In the genomic region with DNA sequence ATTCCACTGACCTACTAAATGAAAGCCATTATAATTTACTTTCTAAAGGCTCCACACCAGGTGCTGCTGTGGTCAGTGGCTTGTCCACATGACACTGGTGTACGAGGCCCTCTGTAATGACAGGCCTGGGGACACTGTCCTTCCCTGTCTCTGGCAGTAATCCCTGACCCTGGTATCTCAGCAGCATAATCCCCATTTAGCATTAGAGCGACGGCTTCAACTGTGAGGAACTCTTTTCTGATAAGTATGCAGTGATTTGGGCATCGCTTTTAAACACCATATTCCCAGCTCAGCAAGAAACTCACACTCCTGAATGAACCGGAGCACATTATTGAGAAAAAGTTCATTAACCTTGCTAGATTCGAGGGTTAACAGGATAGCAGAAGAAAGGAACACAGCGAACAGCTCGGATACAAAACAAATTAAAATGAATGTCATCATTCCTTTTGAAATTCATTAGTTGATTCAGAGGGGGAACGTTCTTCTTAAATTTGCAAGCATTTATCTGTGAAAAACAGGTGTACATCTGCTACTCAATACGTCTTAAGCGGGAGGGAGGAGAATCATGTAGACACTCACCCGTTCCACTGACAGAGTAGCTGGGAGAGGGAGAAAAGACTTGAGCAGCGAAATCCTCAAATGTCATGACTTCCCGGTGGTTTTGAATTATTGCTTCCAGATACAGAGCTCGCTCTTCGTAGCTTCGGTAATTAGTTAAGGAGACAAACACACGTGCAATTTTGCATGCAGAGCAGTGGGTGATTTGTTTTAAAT, we compare ENCODE assay signal across 18 mouse cellular contexts. TPM values are rescaled to one million over a fixed set of nuclear protein-coding genes. Genes with fewer than 3 reads are reported as not detected.
DNase-seq lines count a peak whose midpoint lies in the region; ATAC-seq lines count a peak whose summit lies in the region.
"Had no signal": no experiment of that assay in that cellular context is flagged by ENCODE, and none has a peak within 500 bp of the region (broad histone marks: within the 10 kb centered on the region; RNA-seq: fewer than 3 reads in every experiment).

No protein-coding gene starts in this region.

- H3K4me3 ChIP-seq in hindbrain, embryonic 12.5 days = no peak overlapping the region
- no peak overlapping the region for H3K4me3 ChIP-seq in hindbrain, embryonic 10.5 days
- H3K4me3 ChIP-seq in forebrain, embryonic 12.5 days (replicated peaks) = no peak overlapping the region
- H3K4me3 ChIP-seq in hindbrain, embryonic 14.5 days (replicated peaks; ENCODE audit: low read length) = no peak overlapping the region
- H3K4me3 ChIP-seq in midbrain, embryonic 13.5 days (replicated peaks) = no peak overlapping the region
- no peak overlapping the region for H3K4me3 ChIP-seq in liver, embryonic 12.5 days
- H3K4me3 ChIP-seq: myocyte had no signal

- 0 out of 2 replicates have a peak, but pooled peaks cover 6% of the 10 kb centered on the region for H3K27me3 ChIP-seq in hindbrain, embryonic 12.5 days
- peaks cover 55% of the 10 kb centered on the region for H3K27me3 ChIP-seq in hindbrain, embryonic 10.5 days (ENCODE audit: insufficient read depth, poor library complexity, severe bottlenecking)
- H3K27me3 ChIP-seq in forebrain, embryonic 12.5 days = 0 out of 2 replicates have a peak, but pooled peaks cover under 1% of the 10 kb centered on the region
- peaks cover 8% of the 10 kb centered on the region; the same call in 1 of the 2 replicates for H3K27me3 ChIP-seq in hindbrain, embryonic 14.5 days (ENCODE audit: control insufficient read depth, insufficient read depth, low read length)
- peaks cover 12% of the 10 kb centered on the region for H3K27me3 ChIP-seq in midbrain, embryonic 13.5 days
- no peaks in the 10 kb centered on the region for H3K27me3 ChIP-seq in liver, embryonic 12.5 days (replicated peaks)

- 0 out of 2 replicates have a peak overlapping the region, but pooled peaks have one; percentile 1 for H3K9ac ChIP-seq in hindbrain, embryonic 12.5 days
- H3K9ac ChIP-seq in forebrain, embryonic 12.5 days = 0 out of 2 replicates have a peak overlapping the region, but pooled peaks have one; percentile 12
- peak overlapping the region; percentile 35; the same call in 1 of the 2 replicates for H3K9ac ChIP-seq in hindbrain, embryonic 14.5 days
- no peak overlapping the region for H3K9ac ChIP-seq in midbrain, embryonic 13.5 days (replicated peaks)
- H3K9ac ChIP-seq in liver, embryonic 12.5 days = no peak overlapping the region
- H3K9ac ChIP-seq: liver, postnatal 0 days had no signal

- 37% methylated on average over 18 of the region's 18 CpGs for WGBS in hindbrain, embryonic 12.5 days
- 51% methylated on average over 18 of the region's 18 CpGs for WGBS in hindbrain, embryonic 10.5 days
- WGBS in forebrain, embryonic 12.5 days = 17% methylated on average over 18 of the region's 18 CpGs
- 24% methylated on average over 18 of the region's 18 CpGs for WGBS in hindbrain, embryonic 14.5 days
- 13% methylated on average over 18 of the region's 18 CpGs for WGBS in midbrain, embryonic 13.5 days
- WGBS in liver, embryonic 12.5 days (ENCODE audit: insufficient replicate concordance) = 64% methylated on average over 18 of the region's 18 CpGs

- H3K4me1 ChIP-seq in hindbrain, embryonic 12.5 days = peaks cover 58% of the 10 kb centered on the region
- H3K4me1 ChIP-seq in hindbrain, embryonic 10.5 days (replicated peaks) = peaks cover 60% of the 10 kb centered on the region
- H3K4me1 ChIP-seq in forebrain, embryonic 12.5 days = peaks cover 62% of the 10 kb centered on the region
- H3K4me1 ChIP-seq in hindbrain, embryonic 14.5 days (replicated peaks; ENCODE audit: control insufficient read depth, insufficient read depth, low read length) = peaks cover 45% of the 10 kb centered on the region
- peaks cover 68% of the 10 kb centered on the region for H3K4me1 ChIP-seq in midbrain, embryonic 13.5 days (replicated peaks)
- peaks cover 5% of the 10 kb centered on the region for H3K4me1 ChIP-seq in liver, embryonic 12.5 days

- H3K36me3 ChIP-seq in hindbrain, embryonic 12.5 days = no peaks in the 10 kb centered on the region
- no peaks in the 10 kb centered on the region for H3K36me3 ChIP-seq in hindbrain, embryonic 10.5 days
- no peaks in the 10 kb centered on the region for H3K36me3 ChIP-seq in forebrain, embryonic 12.5 days (replicated peaks)
- no peaks in the 10 kb centered on the region for H3K36me3 ChIP-seq in hindbrain, embryonic 14.5 days (replicated peaks; ENCODE audit: control insufficient read depth, insufficient read depth)
- H3K36me3 ChIP-seq in midbrain, embryonic 13.5 days = no peaks in the 10 kb centered on the region
- H3K36me3 ChIP-seq in liver, embryonic 12.5 days = no peaks in the 10 kb centered on the region

- peak overlapping the region; percentile 52; the same call in 1 of the 2 replicates for H3K27ac ChIP-seq in hindbrain, embryonic 12.5 days
- H3K27ac ChIP-seq in hindbrain, embryonic 10.5 days = no peak overlapping the region
- peak overlapping the region; percentile 78 for H3K27ac ChIP-seq in forebrain, embryonic 12.5 days
- H3K27ac ChIP-seq in hindbrain, embryonic 14.5 days = peak overlapping the region; percentile 78; the same call in 1 of the 2 replicates
- H3K27ac ChIP-seq in midbrain, embryonic 13.5 days = peak overlapping the region; percentile 86
- no peak overlapping the region for H3K27ac ChIP-seq in liver, embryonic 12.5 days

- no peak overlapping the region for H3K4me2 ChIP-seq in hindbrain, embryonic 12.5 days (replicated peaks)
- 0 out of 2 replicates have a peak overlapping the region, but pooled peaks have one; percentile 11 for H3K4me2 ChIP-seq in forebrain, embryonic 12.5 days
- H3K4me2 ChIP-seq in hindbrain, embryonic 14.5 days (replicated peaks) = peak overlapping the region; percentile 15
- H3K4me2 ChIP-seq in midbrain, embryonic 13.5 days (replicated peaks) = 0 out of 2 replicates have a peak overlapping the region, but pooled peaks have one; percentile 1
- H3K4me2 ChIP-seq in liver, embryonic 12.5 days = no peak overlapping the region

- DNase-seq in hindbrain, embryonic 10.5 days (ENCODE audit: low spot score) = no peak
- DNase-seq in hindbrain, embryonic 14.5 days (ENCODE audit: low spot score) = no peak
- no peak for DNase-seq in ovary, adult 18-20 months (ENCODE audit: low spot score)
- DNase-seq in kidney, adult 9 months = no peak
- DNase-seq: adrenal gland, postnatal 14 days; liver; liver, postnatal 0 days; lung, postnatal 14 days; thymus, postnatal 25 days had no signal

- no peak for ATAC-seq in hindbrain, embryonic 12.5 days (ENCODE audit: low FRiP score)
- no peak for ATAC-seq in forebrain, embryonic 12.5 days (ENCODE audit: low FRiP score)
- no peak for ATAC-seq in hindbrain, embryonic 14.5 days (ENCODE audit: low FRiP score)
- ATAC-seq in midbrain, embryonic 13.5 days = no peak
- ATAC-seq in liver, embryonic 12.5 days = no peak
- ATAC-seq: activated CD4-positive, CD25-positive, alpha-beta regulatory T cell, adult 4 months had no signal

- H3K9me3 ChIP-seq in hindbrain, embryonic 12.5 days (replicated peaks) = no peaks in the 10 kb centered on the region
- no peaks in the 10 kb centered on the region for H3K9me3 ChIP-seq in hindbrain, embryonic 10.5 days
- no peaks in the 10 kb centered on the region for H3K9me3 ChIP-seq in forebrain, embryonic 12.5 days
- no peaks in the 10 kb centered on the region for H3K9me3 ChIP-seq in hindbrain, embryonic 14.5 days (ENCODE audit: control insufficient read depth, low read length)
- H3K9me3 ChIP-seq in midbrain, embryonic 13.5 days = no peaks in the 10 kb centered on the region
- H3K9me3 ChIP-seq in liver, embryonic 12.5 days (replicated peaks) = no peaks in the 10 kb centered on the region
- H3K9me3 ChIP-seq: G1E had no signal

RNA-seq across cellular contexts. Expression of a gene that starts 38.3 kb away (rescaled TPM):
- polyA plus RNA-seq in hindbrain, embryonic 12.5 days (2016; fragmentation: Nextera tagmentation; extraction: Ambion mirVana) = 7.0 and 8.5 TPM in 2 replicates
- 4.9 and 7.3 TPM in 2 replicates for polyA plus RNA-seq in hindbrain, embryonic 10.5 days (2016; fragmentation: Nextera tagmentation; extraction: Ambion mirVana)
- polyA plus RNA-seq in forebrain, embryonic 12.5 days (2016; fragmentation: Nextera tagmentation; extraction: Ambion mirVana) = 11.9 and 13.4 TPM in 2 replicates
- polyA plus RNA-seq in hindbrain, embryonic 14.5 days (2014; fragmentation: Nextera tagmentation; extraction: Ambion mirVana) = 2.6 and 4.1 TPM in 2 replicates
- polyA plus RNA-seq in midbrain, embryonic 13.5 days (2015; fragmentation: Nextera tagmentation; extraction: Ambion mirVana) = 7.1 and 8.9 TPM in 2 replicates
- polyA plus RNA-seq in liver, embryonic 12.5 days (2016; fragmentation: Nextera tagmentation; extraction: Ambion mirVana) = not detected in 2 replicates
- polyA plus RNA-seq: activated CD4-positive, CD25-positive, alpha-beta regulatory T cell, adult 4 months; G1E; heart, embryonic 11.5 days; kidney, embryonic 14.5 days; liver, postnatal 0 days; myocyte had no signal

Comparison
In these comparisons a context has a peak if more than half of its experiments do, and no peak if none do; other contexts are left out.
1. H3K27ac ChIP-seq: peak in hindbrain, embryonic 12.5 days (single experiment), forebrain, embryonic 12.5 days (single experiment), hindbrain, embryonic 14.5 days (single experiment) and midbrain, embryonic 13.5 days (single experiment); none in hindbrain, embryonic 10.5 days (single experiment) and liver, embryonic 12.5 days (single experiment).
2. H3K4me2 ChIP-seq: peak in forebrain, embryonic 12.5 days (single experiment), hindbrain, embryonic 14.5 days (single experiment) and midbrain, embryonic 13.5 days (single experiment); none in hindbrain, embryonic 12.5 days (single experiment) and liver, embryonic 12.5 days (single experiment).
3. H3K9ac ChIP-seq: peak in hindbrain, embryonic 12.5 days (single experiment), forebrain, embryonic 12.5 days (single experiment) and hindbrain, embryonic 14.5 days (single experiment); none in midbrain, embryonic 13.5 days (single experiment) and liver, embryonic 12.5 days (single experiment).